Mouse (Mus musculus): ENCODE data around the gene Thap7. TPM values are rescaled to one million over a fixed set of nuclear protein-coding genes. Genes with fewer than 3 reads are reported as not detected.

The Thap7 gene
- total and polyA plus RNA-seq, 2 experiments from 2014 or later, result 28.8 to 49.2 TPM

DNA sequence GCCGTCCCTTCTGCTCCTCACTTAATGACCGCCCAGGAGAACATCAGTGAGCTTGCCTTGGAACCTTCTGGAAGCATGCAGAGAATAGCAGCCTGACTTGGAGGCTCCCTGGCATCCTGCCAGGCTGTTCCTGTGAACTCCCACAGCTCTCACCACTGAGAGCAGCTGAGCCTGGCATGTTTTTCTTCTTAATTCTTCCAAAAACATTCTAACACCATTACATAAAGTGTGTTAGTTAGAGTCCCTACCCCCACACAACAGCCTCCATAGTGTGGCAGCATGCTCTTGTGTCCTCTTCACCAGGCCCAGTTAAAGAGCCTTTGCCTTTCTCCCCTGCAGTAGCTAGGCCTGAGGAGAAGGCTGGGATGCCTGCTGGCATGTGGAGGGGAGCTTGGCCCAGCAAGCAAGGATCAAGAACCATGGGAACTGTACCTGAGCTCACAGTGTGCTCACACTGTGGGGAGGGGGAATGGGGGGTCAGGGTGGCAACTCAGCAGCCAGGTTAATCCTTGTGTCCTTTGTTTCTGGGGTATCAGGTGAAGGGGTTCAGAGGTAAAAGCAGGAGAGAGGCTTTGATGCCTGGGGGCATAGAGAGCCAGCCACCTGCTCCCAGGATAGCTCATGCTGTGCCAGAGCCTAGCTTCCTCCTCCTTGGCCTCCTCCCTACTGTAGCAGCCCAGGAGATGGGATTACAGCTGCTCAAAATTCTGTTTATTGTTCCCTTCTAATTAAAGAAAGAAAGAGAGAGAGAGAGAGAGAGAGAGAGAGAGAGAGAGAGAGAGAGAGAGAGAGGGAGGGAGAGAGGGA is 34.2 kb downstream of the Thap7 start:
- H3K4me2 ChIP-seq (ENCODE audit: low read depth, low read length), result no peak overlapping the region
- H3K27me3 ChIP-seq (ENCODE audit: control insufficient read depth, insufficient read depth, low read length), result no peaks in the 10 kb centered on the region
- 17% methylated on average over 2 of the region's 2 CpGs for WGBS
- H3K36me3 ChIP-seq (replicated peaks; ENCODE audit: control insufficient read depth, insufficient read depth, low read length), result no peaks in the 10 kb centered on the region
- DNase-seq (ENCODE audit: low spot score), result peak; percentile 53
- TF ChIP-seq EP300 (IDR thresholded peaks at IDR 0.05; ENCODE audit: low read depth), result no peak
- no peak for TF ChIP-seq CTCF (IDR thresholded peaks at IDR 0.05; ENCODE audit: low read depth)
- H3K9me3 ChIP-seq (replicated peaks; ENCODE audit: control insufficient read depth, low read length), result no peaks in the 10 kb centered on the region
- peaks cover 6% of the 10 kb centered on the region; the same call in 1 of the 2 replicates for H3K4me1 ChIP-seq (ENCODE audit: control insufficient read depth, insufficient read depth)
- no peak overlapping the region for H3K4me3 ChIP-seq (ENCODE audit: low read depth, low read length)
- ATAC-seq (ENCODE audit: insufficient read depth, low read depth), result peak; percentile 27; the same call in 1 of the 2 replicates
- H3K27ac ChIP-seq (ENCODE audit: low read depth), result no peak overlapping the region
- no peak overlapping the region for H3K9ac ChIP-seq (replicated peaks; ENCODE audit: low read depth, low read length)

DNA sequence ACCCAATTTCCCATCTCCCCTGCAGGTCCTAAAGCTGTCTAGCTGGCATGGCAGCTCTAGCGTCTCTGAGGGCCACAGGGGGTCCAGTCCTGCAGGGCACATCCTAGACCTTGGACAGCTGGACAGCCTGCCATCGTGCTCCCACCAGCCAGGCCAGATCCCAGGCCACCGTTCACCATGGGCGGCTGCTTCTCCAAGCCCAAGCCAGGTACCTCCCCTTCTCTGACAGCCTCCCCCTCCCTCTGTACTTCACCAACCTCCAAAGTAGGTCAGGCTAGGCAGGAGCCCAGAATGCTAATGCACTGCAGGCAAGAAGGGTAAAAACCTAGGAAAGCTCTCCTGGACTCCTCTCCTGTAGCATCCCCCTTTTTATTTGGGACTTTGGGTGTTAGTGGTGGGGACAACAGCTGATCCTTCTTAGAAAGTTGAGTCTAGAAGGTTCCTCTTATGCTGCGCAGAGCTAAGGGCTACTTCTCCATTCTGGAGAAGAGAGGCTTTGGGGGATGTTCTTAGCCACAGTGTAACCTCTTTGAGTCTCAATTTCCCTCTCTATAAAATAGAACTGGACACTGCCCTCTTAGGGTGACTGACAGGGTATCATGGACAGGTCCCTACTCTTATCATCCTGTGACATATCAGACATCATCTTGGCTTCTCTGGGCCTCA is 38.9 kb downstream of the Thap7 start:
- Histone ChIP-seq H3K9me3 (replicated peaks; ENCODE audit: control insufficient read depth, low read length) (no peaks in the 10 kb centered on the region), H3K4me1 (ENCODE audit: control insufficient read depth, insufficient read depth) (peaks cover 6% of the 10 kb centered on the region; the same call in 1 of the 2 replicates), H3K9ac (replicated peaks; ENCODE audit: low read depth, low read length) (no peak overlapping the region), H3K27ac (ENCODE audit: low read depth) (no peak overlapping the region), H3K27me3 (ENCODE audit: control insufficient read depth, insufficient read depth, low read length) (no peaks in the 10 kb centered on the region), H3K4me3 (ENCODE audit: low read depth, low read length) (no peak overlapping the region), H3K4me2 (ENCODE audit: low read depth, low read length) (no peak overlapping the region), H3K36me3 (replicated peaks; ENCODE audit: control insufficient read depth, insufficient read depth, low read length) (0 out of 2 replicates have a peak, but pooled peaks cover 5% of the 10 kb centered on the region)
- TF ChIP-seq CTCF (IDR thresholded peaks at IDR 0.05; ENCODE audit: low read depth) (no peak), EP300 (IDR thresholded peaks at IDR 0.05; ENCODE audit: low read depth) (no peak)
- no peak for ATAC-seq (ENCODE audit: insufficient read depth, low read depth)
- no peak for DNase-seq (ENCODE audit: low spot score)
- WGBS, result 64% methylated on average over 5 of the region's 5 CpGs

DNA sequence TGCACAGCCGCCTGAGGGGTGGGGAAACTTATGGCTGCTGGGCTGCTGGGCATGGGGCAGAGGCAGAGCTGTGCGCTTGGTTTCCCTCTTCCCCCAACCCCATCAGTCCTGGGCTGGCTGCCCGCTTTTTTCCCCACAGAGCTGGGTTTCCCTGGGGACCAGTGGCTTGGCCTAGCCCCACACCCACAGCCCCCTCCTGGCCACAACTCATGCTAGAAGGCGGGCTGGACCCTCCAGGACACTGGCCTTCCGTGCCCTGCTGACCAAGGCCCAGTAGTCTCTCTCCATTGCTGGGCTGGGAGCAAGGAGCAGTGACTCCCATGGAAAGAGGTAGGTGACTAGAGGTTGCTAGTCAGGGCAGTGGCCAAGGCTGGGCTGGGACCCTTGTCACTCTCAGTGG is 39.8 kb downstream of the Thap7 start:
- Histone ChIP-seq H3K4me2 (ENCODE audit: low read depth, low read length) (no peak overlapping the region), H3K27ac (ENCODE audit: low read depth) (no peak overlapping the region), H3K4me3 (ENCODE audit: low read depth, low read length) (no peak overlapping the region), H3K9ac (replicated peaks; ENCODE audit: low read depth, low read length) (no peak overlapping the region), H3K4me1 (ENCODE audit: control insufficient read depth, insufficient read depth) (0 out of 2 replicates have a peak, but pooled peaks cover 2% of the 10 kb centered on the region), H3K9me3 (replicated peaks; ENCODE audit: control insufficient read depth, low read length) (no peaks in the 10 kb centered on the region), H3K27me3 (ENCODE audit: control insufficient read depth, insufficient read depth, low read length) (no peaks in the 10 kb centered on the region), H3K36me3 (replicated peaks; ENCODE audit: control insufficient read depth, insufficient read depth, low read length) (0 out of 2 replicates have a peak, but pooled peaks cover 5% of the 10 kb centered on the region)
- DNase-seq (ENCODE audit: low spot score) (no peak), ATAC-seq (ENCODE audit: insufficient read depth, low read depth) (no peak)
- TF ChIP-seq EP300 (IDR thresholded peaks at IDR 0.05; ENCODE audit: low read depth), result no peak
- TF ChIP-seq CTCF (IDR thresholded peaks at IDR 0.05; ENCODE audit: low read depth), result no peak
- 91% methylated on average over 5 of the region's 5 CpGs for WGBS

DNA sequence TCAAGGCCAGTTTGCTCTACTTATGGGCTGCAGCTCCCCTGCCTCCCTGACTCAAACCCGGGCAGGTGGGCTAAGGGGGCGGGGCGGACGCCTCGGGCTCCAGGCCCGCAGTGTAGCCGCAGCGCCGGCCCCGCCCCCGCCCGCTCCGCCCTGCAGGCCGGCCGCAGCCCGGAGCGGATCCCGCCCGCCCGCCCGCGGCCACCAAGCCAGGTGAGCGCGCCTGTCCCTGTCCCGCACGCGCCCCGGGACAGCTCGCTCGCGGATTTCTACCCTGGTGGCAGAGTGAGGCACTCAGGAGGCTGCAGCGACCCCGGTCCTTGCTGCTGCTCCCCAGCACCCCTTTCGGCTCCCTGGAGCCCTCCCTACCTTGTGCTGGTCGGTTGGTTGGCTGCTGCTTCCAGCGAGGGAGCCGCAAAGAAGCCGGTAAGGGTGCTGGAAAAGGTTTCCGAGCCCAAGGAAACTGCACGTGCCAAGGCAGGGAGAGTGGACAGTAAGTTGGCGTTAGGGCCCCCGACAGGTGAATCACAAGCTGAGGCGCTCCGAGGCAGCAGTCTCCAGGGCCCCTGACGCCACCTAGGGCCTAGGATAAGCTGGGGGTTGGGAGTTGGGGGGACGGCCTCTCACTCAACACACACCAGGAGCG is 41.3 kb downstream of the Thap7 start, which contains the start of gene Aifm3:
TSS of gene Aifm3 (plus strand) at position 143 of the 643 bp plus-strand sequence.
- DNase-seq (ENCODE audit: low spot score), result no peak
- ATAC-seq (ENCODE audit: insufficient read depth, low read depth), result peak; percentile 52; the same call in 1 of the 2 replicates
- Histone ChIP-seq H3K27me3 (ENCODE audit: control insufficient read depth, insufficient read depth, low read length) (no peaks in the 10 kb centered on the region), H3K9me3 (replicated peaks; ENCODE audit: control insufficient read depth, low read length) (no peaks in the 10 kb centered on the region), H3K4me2 (ENCODE audit: low read depth, low read length) (peak within 1 kb of the TSS; percentile 95), H3K4me3 (ENCODE audit: low read depth, low read length) (peak within 1 kb of the TSS; percentile 53), H3K27ac (ENCODE audit: low read depth) (no peak within 1 kb of the TSS), H3K36me3 (replicated peaks; ENCODE audit: control insufficient read depth, insufficient read depth, low read length) (peaks cover 20% of the 10 kb centered on the region), H3K4me1 (ENCODE audit: control insufficient read depth, insufficient read depth) (peaks cover 8% of the 10 kb centered on the region; the same call in 1 of the 2 replicates), H3K9ac (replicated peaks; ENCODE audit: low read depth, low read length) (peak within 1 kb of the TSS; percentile 51; the same call in 1 of the 2 replicates)
- TF ChIP-seq CTCF (IDR thresholded peaks at IDR 0.05; ENCODE audit: low read depth), result no peak
- TF ChIP-seq EP300 (IDR thresholded peaks at IDR 0.05; ENCODE audit: low read depth), result no peak
- 3% methylated on average over 43 of the region's 47 CpGs for WGBS

All from heart, postnatal 0 days (tissue).